8 mouse cellular contexts compared by ENCODE assay signal in the genomic region with DNA sequence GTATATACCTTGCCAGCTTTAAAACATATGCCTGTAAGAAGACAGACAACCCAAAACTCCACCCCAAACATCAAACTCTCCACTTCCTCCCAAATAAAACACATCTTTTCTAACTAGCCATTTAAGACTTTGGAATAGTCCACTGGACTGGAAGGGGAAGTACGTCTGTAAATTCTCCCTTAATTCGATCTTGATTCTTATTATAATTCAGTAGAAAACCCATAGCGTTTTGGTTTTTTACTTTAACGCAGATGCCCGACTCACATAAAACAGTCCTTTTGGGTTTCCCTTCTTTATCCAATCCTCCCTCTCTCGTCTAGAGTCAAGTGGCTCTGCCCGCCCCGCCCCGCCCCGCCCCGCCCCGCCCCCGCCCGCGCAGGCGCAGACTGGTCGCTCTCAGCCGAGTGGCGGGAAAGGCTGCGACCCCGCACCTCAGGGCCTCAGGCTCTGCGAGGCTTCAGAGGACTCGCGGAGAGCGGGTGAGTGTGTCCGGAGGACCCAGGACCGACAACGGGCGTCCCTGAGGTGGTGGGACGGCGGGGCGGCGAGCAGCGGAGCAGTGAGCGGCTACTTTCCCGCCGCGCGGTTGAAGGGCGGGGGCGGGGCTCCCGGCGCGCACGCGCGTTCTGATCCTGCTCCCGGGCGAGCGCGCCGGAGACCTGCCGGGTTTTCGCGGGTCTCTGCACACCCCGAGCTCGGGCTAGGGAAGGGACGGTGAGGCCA. TPM values are rescaled to one million over a fixed set of nuclear protein-coding genes. Genes with fewer than 3 reads are reported as not detected.
DNase-seq lines count a peak whose midpoint lies in the region; ATAC-seq lines count a peak whose summit lies in the region.

Timeless (plus strand) TSS at position 369 of the 723 bp plus-strand sequence.

- peaks cover 10% of the 10 kb centered on the region; the same call in 1 of the 2 replicates for H3K36me3 ChIP-seq in heart, embryonic 14.5 days (ENCODE audit: control insufficient read depth, insufficient read depth, low read length)
- peaks cover 18% of the 10 kb centered on the region for H3K36me3 ChIP-seq in liver, embryonic 12.5 days
- no peaks in the 10 kb centered on the region for H3K36me3 ChIP-seq in splenic B cell, adult 2 months (ENCODE audit: control insufficient read depth, insufficient read depth, low read length, poor library complexity, severe bottlenecking)

- peak within 1 kb of the TSS; percentile 84 for H3K4me3 ChIP-seq in brown adipose tissue, adult 24 weeks (ENCODE audit: insufficient read depth, low read depth, low read length)
- peak within 1 kb of the TSS; percentile 63 to 67 for H3K4me3 ChIP-seq in heart, embryonic 14.5 days (ENCODE audit: control insufficient read depth in 1 of 2, insufficient read depth in 1 of 2, low read depth in 1 of 2, low read length in 2 of 2)
- peak within 1 kb of the TSS; percentile 80 for H3K4me3 ChIP-seq in liver, embryonic 12.5 days

- H3K9me3 ChIP-seq in heart, embryonic 14.5 days (ENCODE audit: control insufficient read depth, low read length): no peaks in the 10 kb centered on the region
- H3K9me3 ChIP-seq in liver, embryonic 12.5 days (replicated peaks): no peaks in the 10 kb centered on the region

- H3K27ac ChIP-seq in brown adipose tissue, adult 24 weeks (replicated peaks; ENCODE audit: low read depth, low read length): peak within 1 kb of the TSS; percentile 82
- H3K27ac ChIP-seq in heart, embryonic 14.5 days (replicated peaks in 1 of 2; ENCODE audit: control insufficient read depth in 1 of 2, insufficient read depth in 1 of 2, low read depth in 2 of 2, low read length in 2 of 2): peak within 1 kb of the TSS; percentile 84 to 89
- peak within 1 kb of the TSS; percentile 95 for H3K27ac ChIP-seq in liver, embryonic 12.5 days

- peak within 1 kb of the TSS; percentile 81 for H3K4me2 ChIP-seq in heart, embryonic 14.5 days (ENCODE audit: low read length)
- peak within 1 kb of the TSS; percentile 83 for H3K4me2 ChIP-seq in liver, embryonic 12.5 days

- no peaks in the 10 kb centered on the region for H3K27me3 ChIP-seq in heart, embryonic 14.5 days (ENCODE audit: control insufficient read depth, insufficient read depth, low read length)
- no peaks in the 10 kb centered on the region for H3K27me3 ChIP-seq in liver, embryonic 12.5 days (replicated peaks)
- no peaks in the 10 kb centered on the region for H3K27me3 ChIP-seq in splenic B cell, adult 2 months (ENCODE audit: control insufficient read depth, insufficient read depth, low read length, poor library complexity, severe bottlenecking)

- under 1% methylated on average over 52 of the region's 58 CpGs for WGBS in heart, embryonic 14.5 days
- under 1% methylated on average over 58 of the region's 58 CpGs for WGBS in liver, embryonic 12.5 days (ENCODE audit: insufficient replicate concordance)

- no peaks in the 10 kb centered on the region for H3K4me1 ChIP-seq in brown adipose tissue, adult 24 weeks (ENCODE audit: control insufficient read depth, insufficient read depth, insufficient read length, low read length)
- peaks cover 0 to 8% of the 10 kb centered on the region in 2 experiments; a peak in 3 of 4 replicates for H3K4me1 ChIP-seq in heart, embryonic 14.5 days (ENCODE audit: control insufficient read depth in 2 of 2, insufficient read depth in 2 of 2, low read length in 2 of 2)
- H3K4me1 ChIP-seq in liver, embryonic 12.5 days: peaks cover 39% of the 10 kb centered on the region

- H3K9ac ChIP-seq in heart, embryonic 14.5 days (ENCODE audit: low read length): peak within 1 kb of the TSS; percentile 78
- H3K9ac ChIP-seq in liver, embryonic 12.5 days: peak within 1 kb of the TSS; percentile 91

- peak; percentile 92 for DNase-seq in CD4-positive, CD25-positive, alpha-beta regulatory T cell, adult 2 months (ENCODE audit: low read depth, low spot score)
- peak; percentile 92 for DNase-seq in kidney, postnatal 10 days
- DNase-seq in naive thymus-derived CD4-positive, alpha-beta T cell, adult 2 months (ENCODE audit: low read depth): peak; percentile 94
- peak; percentile 88 for DNase-seq in splenic B cell, adult 2 months (ENCODE audit: low read depth, low spot score)

- peak; percentile 76 for ATAC-seq in erythroid progenitor cell, adult 5-6 weeks (replicated peaks; ENCODE audit: low FRiP score, poor library complexity, severe bottlenecking)
- ATAC-seq in heart, embryonic 14.5 days (ENCODE audit: insufficient number of reproducible peaks, insufficient read depth, low FRiP score, low read depth): peak; percentile 88
- ATAC-seq in liver, embryonic 12.5 days: peak; percentile 91

RNA-seq across cellular contexts. Expression of gene Timeless, which starts in this region (rescaled TPM):
- 3.6 and 5.3 TPM in 2 replicates for polyA plus RNA-seq in brown adipose tissue, adult 24 weeks (2012; ENCODE audit: insufficient read depth, insufficient read length, missing spikeins)
- 32.1 and 41.1 TPM in 2 replicates for total RNA-seq in erythroid progenitor cell, adult 5-6 weeks (2015; ENCODE audit: low replicate concordance)
- 43.4 and 53.9 TPM in 2 replicates for total RNA-seq in erythroid progenitor cell, adult 5-6 weeks (2017; ENCODE audit: low replicate concordance)
- polyA plus RNA-seq in heart, embryonic 14.5 days (2014; fragmentation: Nextera tagmentation; extraction: Ambion mirVana): 23.6 and 25.2 TPM in 2 replicates
- 45.2 and 46.5 TPM in 2 replicates for polyA plus RNA-seq in liver, embryonic 12.5 days (2016; fragmentation: Nextera tagmentation; extraction: Ambion mirVana)

Comparison
In these comparisons a context has a peak if more than half of its experiments do, and no peak if none do; other contexts are left out.
1. Peak in every context shown above with its lines: DNase-seq, ATAC-seq, H3K4me3 ChIP-seq and H3K27ac ChIP-seq.